Mouse (Mus musculus) midbrain, embryonic 10.5 days (tissue): ENCODE measurements around the gene F2r. TPM values are rescaled to one million over a fixed set of nuclear protein-coding genes. Genes with fewer than 3 reads are reported as not detected.

Experiments used
- DNase-seq: peaks from one replicate; pipeline ENCODE4 v3.0.0-alpha.2; 2017; ENCODE audit warnings: low spot score
- H3K27ac ChIP-seq: fragments of 300-500 bp; sonication (generic); replicated peaks from 2 replicates; pipeline ENCODE4 v1.5.1; 2016; ENCODE audit warnings: mild to moderate bottlenecking
- H3K27me3 ChIP-seq: fragments of 300-500 bp; sonication (generic); 2 replicates; pipeline ENCODE4 v1.6.1; 2016; ENCODE audit warnings: low read depth, mild to moderate bottlenecking; ENCODE audit not compliant: poor library complexity, severe bottlenecking
- H3K36me3 ChIP-seq: fragments of 300-500 bp; sonication (generic); 2 replicates; pipeline ENCODE4 v1.6.1; 2016; ENCODE audit warnings: mild to moderate bottlenecking, moderate library complexity
- H3K4me1 ChIP-seq: fragments of 300-500 bp; sonication (generic); 2 replicates; pipeline ENCODE4 v1.6.1; 2016
- H3K4me3 ChIP-seq: fragments of 300-500 bp; sonication (generic); 2 replicates; pipeline ENCODE4 v1.5.1; 2016; ENCODE audit warnings: mild to moderate bottlenecking, moderate library complexity
- H3K9me3 ChIP-seq: fragments of 300-500 bp; sonication (generic); replicated peaks from 2 replicates; pipeline ENCODE4 v1.6.1; 2016; ENCODE audit warnings: mild to moderate bottlenecking
- WGBS: fragments of 180-500 bp; shearing (Covaris S2); methylation state at CpG from one replicate; pipeline ENCODE4 v1.1.7; 2016; 5-methylcytosine and 5-hydroxymethylcytosine counted together
- polyA plus RNA-seq: library from polyadenylated mRNA; unstranded; fragments of >200 nt; fragmentation: Nextera tagmentation; extraction: Ambion mirVana; gene quantifications from 2 replicates; pipeline ENCODE4 v1.2.1, GENCODE M21; 2016

Gene F2r
- polyA plus RNA-seq, 1 experiment from 2014 or later: 117 TPM

DNA sequence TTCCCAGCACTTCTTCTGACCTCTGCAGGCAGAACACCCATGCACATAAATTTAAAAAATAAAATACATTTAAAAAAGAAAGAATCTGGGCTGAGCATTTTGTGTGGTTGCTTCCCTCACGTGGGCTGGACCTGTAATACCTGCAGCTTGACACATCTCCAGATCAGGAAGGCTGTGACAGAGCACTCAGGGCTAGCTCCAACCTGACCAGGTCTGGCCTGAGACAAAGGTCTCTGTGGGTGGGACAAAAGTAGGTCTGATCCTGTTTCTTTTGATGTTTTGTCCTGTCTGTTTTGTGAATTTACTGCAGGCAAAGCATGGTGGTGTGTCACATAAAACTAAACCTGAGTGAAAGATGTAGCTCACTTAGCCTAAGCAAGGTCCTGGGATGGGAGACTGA is 36.4 kb downstream of the F2r start:
- DNase-seq: no peak
- H3K4me3 ChIP-seq: no peak overlapping the region
- no peaks in the 10 kb centered on the region for H3K36me3 ChIP-seq
- H3K4me1 ChIP-seq: peaks cover 6% of the 10 kb centered on the region
- H3K27ac ChIP-seq: no peak overlapping the region
- 57% methylated on average over 1 of the region's 1 CpGs for WGBS
- no peaks in the 10 kb centered on the region for H3K27me3 ChIP-seq
- no peaks in the 10 kb centered on the region for H3K9me3 ChIP-seq

DNA sequence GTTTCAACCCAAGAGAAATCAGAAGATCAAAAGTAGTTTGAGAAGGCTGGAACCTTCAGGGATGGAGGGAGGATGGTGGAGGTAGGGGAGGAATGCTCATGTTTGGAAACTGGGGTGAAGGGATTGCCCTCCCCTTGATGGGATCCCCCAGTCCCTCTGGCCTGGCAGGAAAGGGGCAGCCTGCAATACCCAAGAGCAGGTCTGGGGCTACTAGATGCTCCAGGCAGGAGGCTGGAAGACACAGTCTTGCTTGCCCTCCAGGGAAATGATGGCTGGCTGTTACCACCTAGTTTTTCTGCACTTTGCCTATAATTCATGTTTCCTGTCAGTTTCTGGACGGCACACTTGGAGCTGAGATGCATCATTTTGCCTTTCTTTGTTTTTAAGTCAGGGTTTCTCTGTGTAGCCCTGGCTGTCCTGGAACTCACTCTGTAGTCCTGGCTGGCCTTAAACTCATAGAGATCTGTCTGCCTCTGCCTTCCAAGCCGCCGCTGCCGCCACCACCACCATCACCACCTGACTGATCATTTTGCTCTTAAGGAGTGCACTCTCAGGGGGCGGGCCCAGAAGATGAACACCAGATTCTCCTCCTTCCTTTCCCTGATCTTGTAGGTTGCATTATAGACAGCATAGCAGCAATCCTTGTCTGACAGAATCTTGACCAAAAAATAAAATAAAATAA is 40.1 kb downstream of the F2r start:
- WGBS: 90% methylated on average over 5 of the region's 5 CpGs
- DNase-seq: no peak
- Histone ChIP-seq H3K9me3 (no peaks in the 10 kb centered on the region), H3K27ac (no peak overlapping the region), H3K4me1 (no peaks in the 10 kb centered on the region), H3K36me3 (no peaks in the 10 kb centered on the region), H3K27me3 (no peaks in the 10 kb centered on the region), H3K4me3 (no peak overlapping the region)

DNA sequence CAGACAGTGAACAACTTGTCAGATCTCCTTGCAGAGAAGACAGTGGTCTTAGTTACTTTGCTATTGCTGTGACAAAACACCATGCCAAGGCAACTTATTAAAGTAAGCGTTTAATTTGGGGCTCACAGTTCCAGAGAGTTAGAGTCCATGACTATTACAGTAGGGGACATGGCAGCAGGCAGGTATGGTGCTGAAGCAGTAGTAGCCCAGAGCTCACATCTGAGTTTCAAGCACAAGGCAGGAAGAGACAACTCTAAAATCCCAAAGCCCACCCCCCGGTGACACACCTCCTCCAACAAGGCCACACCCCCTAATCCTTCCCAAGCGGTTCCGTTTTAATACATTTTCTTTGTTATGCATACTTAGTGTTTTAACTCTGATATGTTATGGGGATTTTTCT is 47.4 kb downstream of the F2r start:
- no peak overlapping the region for H3K4me3 ChIP-seq
- H3K9me3 ChIP-seq: no peaks in the 10 kb centered on the region
- DNase-seq: no peak
- no peaks in the 10 kb centered on the region for H3K27me3 ChIP-seq
- 97% methylated on average over 4 of the region's 4 CpGs for WGBS
- no peaks in the 10 kb centered on the region for H3K4me1 ChIP-seq
- no peak overlapping the region for H3K27ac ChIP-seq
- H3K36me3 ChIP-seq: no peaks in the 10 kb centered on the region

DNA sequence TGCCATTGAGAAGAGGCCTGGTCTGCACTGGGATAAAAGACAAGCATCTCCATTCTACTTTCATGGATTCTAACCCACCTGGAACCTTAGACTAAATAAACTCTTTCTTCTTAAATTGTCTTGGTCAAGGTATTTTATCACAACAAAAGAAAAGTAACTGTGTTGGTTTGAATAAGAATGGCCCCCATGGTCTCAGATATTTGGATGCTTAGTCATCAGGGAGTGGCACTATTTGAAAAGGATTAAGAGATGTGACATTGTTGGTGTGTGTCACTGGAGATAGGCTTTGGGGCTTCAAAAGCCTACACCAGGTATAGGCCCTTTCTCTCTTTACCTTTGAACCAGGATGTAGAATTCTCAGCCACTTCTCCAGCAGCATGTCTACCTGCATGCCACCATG is 49.0 kb downstream of the F2r start:
- no peak overlapping the region for H3K27ac ChIP-seq
- no peaks in the 10 kb centered on the region for H3K9me3 ChIP-seq
- H3K36me3 ChIP-seq: no peaks in the 10 kb centered on the region
- DNase-seq: no peak
- no peaks in the 10 kb centered on the region for H3K4me1 ChIP-seq
- H3K27me3 ChIP-seq: no peaks in the 10 kb centered on the region
- no peak overlapping the region for H3K4me3 ChIP-seq

DNA sequence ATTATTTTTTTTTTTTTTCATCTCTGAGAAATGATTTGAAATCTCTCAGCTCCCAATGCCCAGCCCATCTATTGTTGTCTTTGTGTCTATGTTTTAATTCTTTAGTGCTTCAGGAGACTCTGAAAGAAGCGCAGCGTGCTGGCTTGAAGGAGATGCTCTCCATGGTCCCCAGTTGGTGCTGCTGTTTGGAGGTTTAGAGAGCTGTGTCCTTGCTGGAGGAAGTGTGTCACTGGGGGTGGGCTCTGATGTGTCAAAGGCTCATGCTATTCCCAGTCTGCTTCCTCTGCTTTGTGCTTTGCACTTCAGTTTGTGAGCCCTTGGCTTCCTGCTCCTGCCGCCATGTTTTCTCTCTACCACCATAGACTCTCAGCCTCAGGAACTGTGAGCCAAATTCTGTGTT is 50.0 kb downstream of the F2r start:
- Histone ChIP-seq H3K36me3 (no peaks in the 10 kb centered on the region), H3K27me3 (no peaks in the 10 kb centered on the region), H3K9me3 (no peaks in the 10 kb centered on the region), H3K4me3 (no peak overlapping the region), H3K4me1 (no peaks in the 10 kb centered on the region), H3K27ac (no peak overlapping the region)
- no peak for DNase-seq
- whole genome bisulfite sequencing: 97% methylated on average over 3 of the region's 3 CpGs

DNA sequence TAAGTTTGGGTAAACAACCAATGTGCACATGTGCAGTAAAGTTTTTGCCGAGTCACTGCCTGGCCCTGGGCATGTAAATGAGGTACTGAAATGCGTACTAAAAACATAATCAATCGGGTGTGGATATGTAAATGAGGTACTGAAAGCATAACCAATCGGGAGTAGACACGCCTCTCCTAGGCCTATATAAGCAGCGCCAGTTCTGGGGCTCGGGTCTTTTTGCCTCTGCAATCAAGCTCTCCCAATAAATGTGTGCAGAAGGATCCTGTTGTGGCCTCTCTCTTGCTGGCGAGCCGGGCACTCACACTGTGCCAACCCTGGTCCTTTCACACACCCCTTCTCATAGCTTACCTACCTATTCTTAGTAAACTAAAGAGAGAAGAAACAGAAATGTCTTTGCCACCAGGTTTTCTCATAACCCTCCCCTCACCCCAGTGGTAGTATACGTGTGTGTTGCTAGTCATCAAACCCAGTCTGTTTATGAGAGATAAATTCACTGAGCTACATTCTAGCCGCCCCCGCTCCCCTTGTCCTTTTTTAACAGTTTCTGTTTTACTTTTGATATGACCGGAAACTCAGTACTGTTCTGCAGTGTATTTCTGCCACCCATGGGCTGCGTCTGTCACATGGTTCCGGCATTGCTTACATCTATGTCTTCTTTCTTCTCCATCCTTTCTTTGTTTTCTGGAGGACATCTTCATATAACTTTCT is 51.3 kb downstream of the F2r start:
- Histone ChIP-seq H3K27ac (no peak overlapping the region), H3K4me1 (no peaks in the 10 kb centered on the region), H3K36me3 (no peaks in the 10 kb centered on the region), H3K9me3 (no peaks in the 10 kb centered on the region), H3K4me3 (no peak overlapping the region), H3K27me3 (no peaks in the 10 kb centered on the region)
- no peak for DNase-seq
- 93% methylated on average over 15 of the region's 15 CpGs for WGBS

DNA sequence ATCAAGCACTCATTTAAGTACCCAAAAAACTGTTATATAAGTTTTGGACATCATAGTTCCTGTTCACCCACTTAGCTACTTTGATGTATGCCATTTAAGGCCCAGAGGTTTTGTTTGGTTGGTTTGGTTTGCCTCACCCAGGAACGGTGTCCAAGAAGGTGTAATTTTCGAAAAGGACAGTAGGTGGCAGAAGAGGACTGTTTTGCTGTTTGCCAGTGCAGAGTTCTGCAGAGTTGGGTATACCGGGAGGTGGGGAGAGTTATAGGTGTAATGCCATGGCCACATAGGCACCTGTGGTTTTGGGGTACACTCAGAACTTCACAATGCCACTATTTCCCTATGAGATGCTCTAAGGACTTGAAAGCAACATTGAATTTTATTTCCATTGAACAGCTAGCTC is 54.6 kb downstream of the F2r start:
- DNase-seq: peak; percentile 52
- H3K9me3 ChIP-seq: no peaks in the 10 kb centered on the region
- no peaks in the 10 kb centered on the region for H3K27me3 ChIP-seq
- H3K27ac ChIP-seq: no peak overlapping the region
- no peaks in the 10 kb centered on the region for H3K36me3 ChIP-seq
- 4% methylated on average over 3 of the region's 3 CpGs for WGBS
- H3K4me1 ChIP-seq: no peaks in the 10 kb centered on the region
- H3K4me3 ChIP-seq: no peak overlapping the region

DNA sequence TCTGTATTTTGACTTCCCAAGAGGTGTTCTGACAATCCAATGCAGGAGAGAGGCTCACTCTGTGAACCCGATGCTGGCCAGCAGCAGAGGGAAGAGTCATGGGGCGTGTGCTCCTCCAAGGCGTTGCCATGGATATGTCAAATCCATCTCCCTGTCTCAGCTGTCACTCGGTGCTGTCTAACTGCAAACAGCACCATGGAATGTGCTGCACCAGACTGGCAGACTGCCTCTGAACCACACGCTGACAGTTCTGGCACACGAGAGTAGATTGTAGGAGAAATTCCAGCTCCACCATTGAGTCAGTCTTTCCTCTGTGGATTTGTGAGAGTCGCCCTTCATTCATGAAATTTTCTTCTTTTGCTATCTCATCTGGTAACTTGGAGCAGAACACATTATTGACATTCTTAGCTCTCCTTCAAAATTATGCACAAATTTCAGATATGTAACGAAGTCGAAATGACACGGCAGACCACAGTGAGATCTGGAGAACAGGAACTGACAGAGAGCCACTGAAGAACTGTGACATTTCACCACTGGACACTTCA is 55.1 kb downstream of the F2r start:
- WGBS: 67% methylated on average over 10 of the region's 10 CpGs
- H3K4me1 ChIP-seq: no peaks in the 10 kb centered on the region
- no peaks in the 10 kb centered on the region for H3K27me3 ChIP-seq
- no peaks in the 10 kb centered on the region for H3K9me3 ChIP-seq
- H3K4me3 ChIP-seq: no peak overlapping the region
- no peaks in the 10 kb centered on the region for H3K36me3 ChIP-seq
- DNase-seq: no peak
- H3K27ac ChIP-seq: no peak overlapping the region

DNA sequence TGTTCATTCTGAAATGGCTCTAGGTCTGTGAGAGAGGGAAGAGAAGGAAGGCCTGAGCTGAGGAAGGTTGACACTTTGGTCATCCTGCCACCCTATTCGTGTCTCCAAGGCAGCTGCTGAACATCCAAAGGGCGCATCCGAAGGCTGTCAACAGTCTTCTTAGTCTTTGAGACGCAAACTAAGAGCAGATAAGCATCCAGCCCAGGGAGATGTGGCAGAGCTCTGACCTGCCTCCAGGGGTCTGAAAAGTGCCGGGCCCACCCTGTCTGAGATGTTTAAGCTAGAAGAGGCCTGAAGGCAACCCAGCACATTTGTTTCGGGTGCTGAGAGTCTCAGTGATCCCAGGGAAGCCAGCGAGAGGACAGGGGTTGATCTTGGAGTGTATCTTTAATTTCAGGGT is 61.0 kb downstream of the F2r start:
- DNase-seq: no peak
- no peaks in the 10 kb centered on the region for H3K36me3 ChIP-seq
- no peaks in the 10 kb centered on the region for H3K27me3 ChIP-seq
- H3K4me1 ChIP-seq: peaks cover 2% of the 10 kb centered on the region; the same call in 1 of the 2 replicates
- H3K4me3 ChIP-seq: no peak overlapping the region
- H3K9me3 ChIP-seq: no peaks in the 10 kb centered on the region
- peak overlapping the region; percentile 57 for H3K27ac ChIP-seq
- WGBS: 84% methylated on average over 7 of the region's 7 CpGs

DNA sequence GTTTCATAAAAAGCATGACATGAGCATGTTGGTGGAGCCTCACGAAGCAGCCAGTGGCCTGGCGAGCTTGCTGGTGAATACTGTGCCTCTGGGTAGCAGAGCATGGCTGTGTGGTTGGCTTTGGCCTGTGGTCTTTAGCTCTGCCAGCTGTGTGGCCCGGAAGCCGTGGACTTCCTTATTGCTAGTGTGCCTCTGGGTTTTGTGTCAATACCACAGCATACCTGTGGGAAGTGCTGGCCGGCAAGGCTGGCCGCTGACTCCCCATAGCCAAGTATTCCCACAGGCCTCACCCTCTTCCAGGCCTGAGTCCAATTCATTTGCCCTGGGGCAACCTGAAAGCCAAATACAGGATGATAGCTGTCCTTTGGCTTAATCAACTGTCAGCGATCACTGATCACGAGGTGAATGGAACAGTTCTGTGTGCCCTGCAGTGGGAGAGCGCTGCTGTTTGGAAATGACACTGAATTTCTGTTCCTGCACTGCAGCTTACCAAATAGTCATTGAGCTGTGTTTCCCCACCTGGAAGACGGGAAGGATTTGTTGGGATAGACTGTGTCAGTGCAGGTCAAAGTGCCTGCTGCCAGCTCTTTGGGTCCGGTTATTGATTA is 64.3 kb downstream of the F2r start:
- no peak for DNase-seq
- no peak overlapping the region for H3K4me3 ChIP-seq
- peaks cover 12% of the 10 kb centered on the region; the same call in 1 of the 2 replicates for H3K27me3 ChIP-seq
- H3K36me3 ChIP-seq: no peaks in the 10 kb centered on the region
- WGBS: 85% methylated on average over 11 of the region's 11 CpGs
- no peaks in the 10 kb centered on the region for H3K9me3 ChIP-seq
- H3K27ac ChIP-seq: no peak overlapping the region
- peaks cover 18% of the 10 kb centered on the region for H3K4me1 ChIP-seq

Other genes starting within 250 kb of the F2r start
- gene Aggf1, start 243.1 kb downstream of the F2r start, polyA plus RNA-seq: 41.0 and 41.9 TPM in 2 replicates
- gene Crhbp, start 173.6 kb downstream of the F2r start, polyA plus RNA-seq: 1.4 and 1.8 TPM in 2 replicates
- not detected in 2 replicates for gene S100z, start 139.8 kb downstream of the F2r start, polyA plus RNA-seq
- gene F2rl1, start 93.3 kb downstream of the F2r start, polyA plus RNA-seq: 0.15 and 0.31 TPM in 2 replicates
- gene F2rl2, start 78.4 kb upstream of the F2r start, polyA plus RNA-seq: 1.5 and 2.3 TPM in 2 replicates